Mouse (Mus musculus) gastrocnemius, adult 2 months (tissue): ENCODE measurements around the gene Dusp2. TPM values are rescaled to one million over a fixed set of nuclear protein-coding genes. Genes with fewer than 3 reads are reported as not detected.

Source experiments
- DNase-seq: peaks from one replicate; pipeline ENCODE4 v3.0.0; 2022
- H3K27ac ChIP-seq: fragments of 200-600 bp; 2 replicates; pipeline ENCODE4 v1.8.1; 2022; ENCODE audit warnings: mild to moderate bottlenecking
- H3K4me3 ChIP-seq: fragments of 200-600 bp; 2 replicates; pipeline ENCODE4 v1.8.1; 2022; ENCODE audit warnings: mild to moderate bottlenecking, moderate library complexity
- CTCF ChIP-seq: fragments of 200-600 bp; IDR thresholded peaks from 2 replicates; pipeline ENCODE4 v1.8.1; 2022; ENCODE audit warnings: antibody characterized with exemption, mild to moderate bottlenecking, moderate library complexity
- intact Hi-C: fragments of 180-260 bp; cut with DNase I; formaldehyde crosslinking; loops from one replicate; pipeline ENCODE4 v1.15.1; 2025
- total RNA-seq, 2 experiments: library from RNA; stranded (reverse); gene quantifications; 2 replicates each; pipeline ENCODE4 v1.2.3; 2021

The Dusp2 gene
- total RNA-seq, 2 experiments from 2014 or later = 0.59 to 1.2 TPM

DNA sequence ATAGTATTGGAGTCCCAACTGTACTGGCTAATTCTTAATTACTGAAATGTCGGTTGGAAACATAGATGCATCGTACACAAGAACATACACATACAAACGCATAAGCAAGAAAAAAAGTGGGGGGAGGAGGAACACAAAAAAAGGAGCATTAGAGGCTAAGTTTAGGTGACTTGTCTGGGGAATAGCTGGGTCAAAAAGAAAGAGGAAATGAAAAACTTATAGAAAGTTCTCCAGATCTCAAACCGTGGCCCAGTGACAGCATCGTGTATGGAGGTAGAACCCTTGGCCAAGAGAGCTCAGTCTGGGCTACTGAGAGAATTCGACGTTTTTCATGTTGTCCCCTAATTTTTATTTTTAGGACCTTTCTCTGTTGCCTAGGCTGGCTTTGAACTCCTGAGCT is 25.3 kb upstream of the Dusp2 start:
- intact Hi-C loops = no loop called here
- TF ChIP-seq CTCF = no peak
- Histone ChIP-seq H3K27ac (no peak overlapping the region), H3K4me3 (no peak overlapping the region)
- DNase-seq = no peak

DNA sequence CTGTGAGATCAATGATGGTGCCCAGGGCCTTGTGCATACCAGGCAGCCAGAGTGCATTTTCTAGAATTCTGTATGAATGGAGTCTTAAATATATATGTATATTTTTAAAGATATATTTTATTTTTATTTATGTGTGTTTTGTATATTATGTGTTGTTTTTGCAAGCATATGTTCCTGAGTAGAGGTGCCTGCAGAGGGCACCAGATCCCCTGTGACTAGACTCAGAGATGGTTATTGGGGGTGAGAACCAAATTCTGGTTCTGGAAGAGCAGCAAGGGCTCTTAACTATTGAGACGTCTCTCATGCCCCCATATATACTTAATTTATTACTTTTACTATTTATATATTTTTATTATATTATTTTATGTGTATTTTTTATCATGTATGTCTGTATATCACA is 24.8 kb upstream of the Dusp2 start:
- Histone ChIP-seq H3K27ac (no peak overlapping the region), H3K4me3 (no peak overlapping the region)
- no peak for DNase-seq
- intact Hi-C loops = no loop called here
- TF ChIP-seq CTCF = no peak

GRCm38 (mm10) chr2:127312801-127313200 is 23.2 kb upstream of the Dusp2 start:
- TF ChIP-seq CTCF = no peak
- no peak overlapping the region for H3K4me3 ChIP-seq
- H3K27ac ChIP-seq = no peak overlapping the region
- intact Hi-C loops = no loop called here
- DNase-seq = no peak

DNA sequence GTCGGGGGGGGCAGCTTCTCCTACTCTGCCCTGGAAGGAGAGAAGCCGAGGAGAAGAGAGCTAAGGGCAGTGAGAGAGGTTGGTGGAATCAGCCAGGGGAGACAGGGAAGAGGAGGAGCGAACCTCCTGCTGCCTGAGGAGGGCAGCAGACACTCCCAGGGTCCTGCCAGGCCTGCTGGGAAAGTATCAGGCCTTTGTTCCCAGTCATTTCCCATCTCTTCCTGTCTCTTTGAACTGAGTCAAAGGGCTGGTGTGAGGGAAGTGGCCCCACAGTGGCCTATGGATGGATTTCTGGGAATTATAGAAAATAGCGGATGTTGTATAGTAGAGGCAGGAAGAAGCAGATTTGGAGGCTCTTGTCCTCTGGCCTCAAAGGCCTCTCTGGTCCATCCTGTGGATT is 22.1 kb upstream of the Dusp2 start:
- peak; percentile 16; the same call in 1 of the 2 replicates for TF ChIP-seq CTCF
- intact Hi-C loops = no loop called here
- no peak overlapping the region for H3K27ac ChIP-seq
- no peak overlapping the region for H3K4me3 ChIP-seq
- no peak for DNase-seq

DNA sequence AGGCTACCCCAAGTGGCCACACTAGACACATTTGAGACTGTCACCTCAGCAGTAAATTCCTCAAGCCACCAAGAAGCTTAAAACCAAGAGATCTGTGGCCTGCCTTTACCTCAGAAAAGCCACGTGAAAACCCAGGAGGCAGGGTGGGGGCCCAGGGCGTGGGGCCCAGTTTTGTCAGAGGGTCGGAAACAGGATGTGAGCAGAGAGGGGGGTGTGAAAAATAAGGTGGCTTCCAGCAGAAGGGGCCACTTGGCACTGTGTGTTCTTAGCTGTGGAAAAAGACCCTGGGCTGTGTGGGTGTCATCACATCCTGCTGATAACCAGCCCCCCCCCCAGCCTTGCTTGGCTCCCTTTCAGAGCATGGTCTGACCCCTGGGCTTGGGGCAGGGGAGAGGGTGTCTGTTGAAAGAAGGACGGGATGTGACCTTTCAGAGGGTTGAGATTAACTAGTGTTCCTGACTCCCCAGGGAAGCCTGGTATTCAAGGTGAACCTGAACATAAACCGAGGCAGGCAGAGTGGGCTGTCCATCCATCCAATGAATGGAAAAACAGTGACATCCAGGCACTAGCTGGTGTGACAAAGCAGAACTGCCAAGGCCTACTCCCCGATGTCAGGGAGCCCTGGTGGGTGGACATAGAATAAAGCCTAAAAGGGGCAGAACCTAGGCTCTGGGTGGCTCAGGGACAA is 21.3 kb upstream of the Dusp2 start:
- no peak for DNase-seq
- intact Hi-C loops = no loop called here
- Histone ChIP-seq H3K27ac (no peak overlapping the region), H3K4me3 (no peak overlapping the region)
- no peak for TF ChIP-seq CTCF

DNA sequence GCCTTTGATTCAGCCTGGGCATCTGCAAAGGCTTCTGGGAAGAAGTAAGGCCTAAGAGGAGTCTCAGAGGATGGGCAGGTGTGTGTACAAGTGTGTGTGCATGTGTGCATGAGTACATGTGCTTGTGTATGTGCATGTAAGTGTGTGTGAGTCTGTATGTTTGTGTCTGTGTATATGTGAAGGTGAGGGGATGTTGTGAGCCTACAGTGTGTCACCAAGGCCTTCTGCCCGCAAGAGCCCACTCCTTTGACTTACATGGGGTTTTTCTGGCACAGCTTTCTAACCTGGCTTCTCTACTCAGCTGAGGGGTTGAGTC is 20.8 kb upstream of the Dusp2 start:
- intact Hi-C loops = no loop called here
- Histone ChIP-seq H3K4me3 (no peak overlapping the region), H3K27ac (no peak overlapping the region)
- TF ChIP-seq CTCF = no peak
- no peak for DNase-seq

- intact Hi-C loops = no loop called here
These were observed 19.5 kb upstream of the Dusp2 start for GRCm38 (mm10) chr2:127316431-127316830.

GRCm38 (mm10) chr2:127318136-127318535 is 17.8 kb upstream of the Dusp2 start:
- intact Hi-C loops = no loop called here
- peak; percentile 1 for DNase-seq
- no peak for TF ChIP-seq CTCF
- Histone ChIP-seq H3K4me3 (no peak overlapping the region), H3K27ac (no peak overlapping the region)

More at GRCm38 (mm10) chr2:127316431-127316830, 19.5 kb upstream of the Dusp2 start:
- H3K27ac ChIP-seq = no peak overlapping the region
- DNase-seq = peak; percentile 6
- no peak for TF ChIP-seq CTCF
- no peak overlapping the region for H3K4me3 ChIP-seq

DNA sequence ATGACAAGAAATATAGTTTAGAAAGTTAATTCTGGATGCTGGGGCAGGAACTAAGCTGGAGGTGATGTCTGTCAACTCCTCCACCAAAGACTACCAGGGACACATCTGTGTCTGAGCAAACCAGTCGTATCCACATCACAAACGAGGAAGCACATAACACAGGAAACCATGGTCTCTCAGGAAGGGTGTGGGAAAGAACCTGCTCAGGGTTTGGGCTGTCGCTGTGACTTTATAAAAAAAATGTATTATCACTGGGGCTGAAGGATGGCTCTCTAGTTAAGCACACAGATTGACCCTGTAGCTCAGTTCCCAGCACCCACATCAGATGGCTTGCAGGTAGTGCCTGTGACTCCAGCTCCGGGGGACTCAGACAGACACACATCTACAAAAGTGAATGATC is 16.9 kb upstream of the Dusp2 start:
- peak; percentile 6 for DNase-seq
- Histone ChIP-seq H3K4me3 (no peak overlapping the region), H3K27ac (no peak overlapping the region)
- intact Hi-C loops = no loop called here
- TF ChIP-seq CTCF = no peak

- no peak overlapping the region for H3K4me3 ChIP-seq
- peak; percentile 8 for DNase-seq
- no peak overlapping the region for H3K27ac ChIP-seq
- TF ChIP-seq CTCF = no peak
- intact Hi-C loops = no loop called here
These were observed 13.2 kb upstream of the Dusp2 start for GRCm38 (mm10) chr2:127322671-127323285.

- intact Hi-C loops = no loop called here
- Histone ChIP-seq H3K4me3 (no peak overlapping the region), H3K27ac (no peak overlapping the region)
- DNase-seq = peak; percentile 0
- no peak for TF ChIP-seq CTCF
These were observed 12.3 kb upstream of the Dusp2 start for GRCm38 (mm10) chr2:127323667-127324066.

DNA sequence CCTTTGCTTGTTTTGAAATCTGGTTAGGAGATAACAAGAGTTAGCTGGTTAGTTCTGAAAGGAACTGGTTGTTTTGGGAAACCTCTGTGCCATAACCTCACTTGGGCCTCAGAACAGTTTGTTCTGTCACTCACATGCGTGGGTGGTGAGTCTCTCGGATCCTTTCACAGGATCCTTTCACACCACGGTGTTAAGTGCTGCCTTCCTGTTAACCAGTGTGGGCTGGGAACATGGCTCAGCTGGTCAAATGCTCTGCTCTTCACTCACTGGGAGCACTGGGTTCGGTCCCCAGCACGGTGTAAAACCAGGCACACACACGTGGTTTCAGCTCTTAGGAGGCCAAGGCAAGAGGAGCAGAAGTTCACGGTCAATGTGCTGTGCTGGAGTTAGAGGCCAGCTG is 11.5 kb upstream of the Dusp2 start:
- TF ChIP-seq CTCF = no peak
- intact Hi-C loops = no loop called here
- Histone ChIP-seq H3K27ac (no peak overlapping the region), H3K4me3 (no peak overlapping the region)
- peak; percentile 3 for DNase-seq

DNA sequence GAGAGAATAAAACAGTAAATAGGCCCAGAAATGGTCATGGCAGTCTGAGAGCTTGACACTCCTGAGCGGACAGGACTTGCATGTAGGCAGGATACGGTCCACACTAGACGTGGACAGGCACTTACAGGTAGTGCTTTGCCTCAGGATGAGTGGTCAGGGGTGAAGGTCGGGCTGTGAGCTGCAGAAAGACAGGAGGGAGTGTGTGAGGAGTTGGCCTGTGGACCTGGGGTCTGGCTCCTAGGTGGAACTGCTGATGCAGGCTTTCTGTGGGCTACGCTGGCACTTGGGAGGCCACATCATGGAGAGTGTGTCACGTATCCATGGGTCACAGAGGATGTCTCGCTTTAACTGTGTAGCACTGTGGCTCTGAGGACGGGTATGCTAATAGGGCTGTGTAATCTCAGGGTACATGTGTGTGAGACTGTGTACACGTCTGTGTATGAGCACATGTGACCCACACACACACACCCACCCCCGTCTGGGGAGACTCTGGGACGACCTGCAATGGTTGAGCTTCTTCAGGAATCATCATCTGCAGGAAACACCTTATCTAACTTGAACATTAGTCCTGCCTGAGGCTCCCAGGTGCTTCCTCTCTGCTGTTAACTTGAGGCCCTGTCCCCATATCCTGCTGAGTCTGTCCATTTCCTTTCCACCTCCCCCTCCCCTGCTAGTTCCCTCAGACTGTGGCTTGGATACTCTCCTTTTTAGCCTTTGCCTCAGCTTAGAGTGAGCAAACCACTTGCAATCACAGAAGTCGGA is 7.7 kb upstream of the Dusp2 start:
- no peak for TF ChIP-seq CTCF
- peak; percentile 9 for DNase-seq
- no peak overlapping the region for H3K27ac ChIP-seq
- intact Hi-C loops = no loop called here
- no peak overlapping the region for H3K4me3 ChIP-seq
